Mouse (Mus musculus): ENCODE measurements around the gene Btg1.

- TF ChIP-seq CTCF (IDR thresholded peaks at IDR 0.05; ENCODE audit: low read depth, low read length) (no peak), EP300 (IDR thresholded peaks at IDR 0.05; ENCODE audit: insufficient read depth, low read depth, low read length) (no peak), POLR2A (IDR thresholded peaks at IDR 0.05; ENCODE audit: insufficient read depth, low read length) (no peak)
Observed at GRCm38 (mm10) chr10:96601670-96602069, 15.1 kb upstream of the Btg1 start.

Measured in ES-Bruce4 (cell line).